Mouse (Mus musculus) embryonic facial prominence, embryonic 12.5 days (tissue): ENCODE measurements around the gene Fam57a. TPM values are rescaled to one million over a fixed set of nuclear protein-coding genes. Genes with fewer than 3 reads are reported as not detected.
A peak's percentile ranks its signal among the peaks of the same experiment; 100 is the strongest.

Source experiments
- ATAC-seq: fragments of 200-750 bp; cut with Nextera tagmentation; 2 replicates; pipeline ENCODE4 v1.8.0; 2017; ENCODE audit not compliant: insufficient number of reproducible peaks, insufficient read depth, low FRiP score, low TSS enrichment
- H3K27ac ChIP-seq: fragments of 300-500 bp; sonication (generic); 2 replicates; pipeline ENCODE4 v1.5.1; 2016; ENCODE audit warnings: mild to moderate bottlenecking
- H3K27me3 ChIP-seq: fragments of 300-500 bp; sonication (generic); 2 replicates; pipeline ENCODE4 v1.6.1; 2016; ENCODE audit warnings: mild to moderate bottlenecking, moderate library complexity
- H3K36me3 ChIP-seq: fragments of 300-500 bp; sonication (generic); 2 replicates; pipeline ENCODE4 v1.6.1; 2016; ENCODE audit warnings: mild to moderate bottlenecking
- H3K4me1 ChIP-seq: fragments of 300-500 bp; sonication (generic); 2 replicates; pipeline ENCODE4 v1.6.1; 2016
- H3K4me2 ChIP-seq: fragments of 300-500 bp; sonication (generic); replicated peaks from 2 replicates; pipeline ENCODE4 v1.6.1; 2016; ENCODE audit warnings: mild to moderate bottlenecking, moderate library complexity
- H3K4me3 ChIP-seq: fragments of 300-500 bp; sonication (generic); 2 replicates; pipeline ENCODE4 v1.5.1; 2016; ENCODE audit warnings: mild to moderate bottlenecking
- H3K9ac ChIP-seq: fragments of 300-500 bp; sonication (generic); 2 replicates; pipeline ENCODE4 v1.6.1; 2016; ENCODE audit warnings: mild to moderate bottlenecking, moderate library complexity
- H3K9me3 ChIP-seq: fragments of 300-500 bp; sonication (generic); 2 replicates; pipeline ENCODE4 v1.6.1; 2016; ENCODE audit warnings: mild to moderate bottlenecking, moderate library complexity
- WGBS: fragments of 180-500 bp; shearing (Covaris S2); methylation state at CpG from one replicate; pipeline ENCODE4 v1.1.7; 2016; 5-methylcytosine and 5-hydroxymethylcytosine counted together
- polyA plus RNA-seq: library from polyadenylated mRNA; unstranded; fragments of >200 nt; fragmentation: Nextera tagmentation; extraction: Ambion mirVana; gene quantifications from 2 replicates; pipeline ENCODE4 v1.2.1, GENCODE M21; 2016

The Fam57a gene
- polyA plus RNA-seq, 1 experiment from 2014 or later, result 27.5 TPM

- Histone ChIP-seq H3K4me1 (peaks cover 1% of the 10 kb centered on the region; the same call in 1 of the 2 replicates), H3K4me3 (no peak overlapping the region), H3K27me3 (no peaks in the 10 kb centered on the region), H3K27ac (no peak overlapping the region), H3K9ac (no peak overlapping the region), H3K36me3 (0 out of 2 replicates have a peak, but pooled peaks cover 10% of the 10 kb centered on the region), H3K9me3 (no peaks in the 10 kb centered on the region), H3K4me2 (no peak overlapping the region)
- ATAC-seq, result no peak
- 91% methylated on average over 2 of the region's 2 CpGs for WGBS
Observed at GRCm38 (mm10) chr11:76154200-76154599, 25.3 kb upstream of the Fam57a start.

- Histone ChIP-seq H3K9me3 (no peaks in the 10 kb centered on the region), H3K36me3 (0 out of 2 replicates have a peak, but pooled peaks cover 10% of the 10 kb centered on the region), H3K4me3 (no peak overlapping the region), H3K4me2 (no peak overlapping the region), H3K4me1 (peaks cover under 1% of the 10 kb centered on the region; the same call in 1 of the 2 replicates), H3K27ac (no peak overlapping the region), H3K9ac (no peak overlapping the region), H3K27me3 (no peaks in the 10 kb centered on the region)
- 82% methylated on average over 2 of the region's 2 CpGs for WGBS
- ATAC-seq, result no peak
Observed at GRCm38 (mm10) chr11:76154861-76155260, 24.6 kb upstream of the Fam57a start.

GRCm38 (mm10) chr11:76158375-76158774, 21.1 kb upstream of the Fam57a start:
- Histone ChIP-seq H3K4me3 (no peak overlapping the region), H3K27me3 (no peaks in the 10 kb centered on the region), H3K4me2 (no peak overlapping the region), H3K27ac (no peak overlapping the region), H3K36me3 (peaks cover 15% of the 10 kb centered on the region), H3K9ac (no peak overlapping the region), H3K4me1 (peaks cover 3% of the 10 kb centered on the region; the same call in 1 of the 2 replicates), H3K9me3 (no peaks in the 10 kb centered on the region)
- no peak for ATAC-seq
- WGBS, result 91% methylated on average over 2 of the region's 2 CpGs

- H3K27me3 ChIP-seq, result no peaks in the 10 kb centered on the region
- peaks cover 3% of the 10 kb centered on the region; the same call in 1 of the 2 replicates for H3K4me1 ChIP-seq
- no peak overlapping the region for H3K9ac ChIP-seq
- H3K36me3 ChIP-seq, result peaks cover 9% of the 10 kb centered on the region
- H3K27ac ChIP-seq, result peak overlapping the region; percentile 71
- 21% methylated on average over 6 of the region's 6 CpGs for WGBS
- no peak for ATAC-seq
- no peak overlapping the region for H3K4me3 ChIP-seq
- H3K9me3 ChIP-seq, result no peaks in the 10 kb centered on the region
- no peak overlapping the region for H3K4me2 ChIP-seq
Observed at GRCm38 (mm10) chr11:76160251-76160650, 19.2 kb upstream of the Fam57a start.

GRCm38 (mm10) chr11:76166657-76167056, 12.8 kb upstream of the Fam57a start:
- Histone ChIP-seq H3K4me1 (no peaks in the 10 kb centered on the region), H3K27me3 (no peaks in the 10 kb centered on the region), H3K36me3 (peaks cover 9% of the 10 kb centered on the region), H3K9ac (no peak overlapping the region), H3K4me2 (no peak overlapping the region), H3K27ac (no peak overlapping the region), H3K4me3 (no peak overlapping the region), H3K9me3 (no peaks in the 10 kb centered on the region)
- peak; percentile 35; the same call in 1 of the 2 replicates for ATAC-seq
- WGBS, result 90% methylated on average over 4 of the region's 4 CpGs

GRCm38 (mm10) chr11:76167079-76167765, 12.2 kb upstream of the Fam57a start:
- Histone ChIP-seq H3K4me2 (no peak overlapping the region), H3K4me1 (no peaks in the 10 kb centered on the region), H3K36me3 (peaks cover 15% of the 10 kb centered on the region), H3K9me3 (no peaks in the 10 kb centered on the region), H3K27me3 (no peaks in the 10 kb centered on the region), H3K9ac (no peak overlapping the region), H3K27ac (no peak overlapping the region), H3K4me3 (no peak overlapping the region)
- ATAC-seq, result no peak
- 30% methylated on average over 5 of the region's 5 CpGs for WGBS

GRCm38 (mm10) chr11:76168976-76169375, 10.5 kb upstream of the Fam57a start:
- ATAC-seq, result no peak

GRCm38 (mm10) chr11:76170207-76170606, 9.3 kb upstream of the Fam57a start:
- peaks cover 18% of the 10 kb centered on the region for H3K36me3 ChIP-seq
- H3K9ac ChIP-seq, result no peak overlapping the region
- ATAC-seq, result no peak
- H3K4me3 ChIP-seq, result no peak overlapping the region
- H3K9me3 ChIP-seq, result no peaks in the 10 kb centered on the region
- no peaks in the 10 kb centered on the region for H3K4me1 ChIP-seq
- H3K4me2 ChIP-seq, result no peak overlapping the region
- H3K27ac ChIP-seq, result no peak overlapping the region
- 76% methylated on average over 5 of the region's 5 CpGs for WGBS
- no peaks in the 10 kb centered on the region for H3K27me3 ChIP-seq

More at GRCm38 (mm10) chr11:76168976-76169375, 10.5 kb upstream of the Fam57a start:
- no peaks in the 10 kb centered on the region for H3K4me1 ChIP-seq
- WGBS, result 84% methylated on average over 3 of the region's 3 CpGs
- H3K36me3 ChIP-seq, result peaks cover 17% of the 10 kb centered on the region
- no peak overlapping the region for H3K27ac ChIP-seq
- H3K9me3 ChIP-seq, result no peaks in the 10 kb centered on the region
- no peaks in the 10 kb centered on the region for H3K27me3 ChIP-seq
- no peak overlapping the region for H3K9ac ChIP-seq
- no peak overlapping the region for H3K4me3 ChIP-seq
- H3K4me2 ChIP-seq, result no peak overlapping the region

GRCm38 (mm10) chr11:76178726-76179494, 561 bp upstream of the Fam57a start:
- H3K4me3 ChIP-seq, result peak overlapping the region; percentile 75

GRCm38 (mm10) chr11:76180146-76180540, 672 bp downstream of the Fam57a start:
- Histone ChIP-seq H3K4me1 (peaks cover 8% of the 10 kb centered on the region), H3K9me3 (no peaks in the 10 kb centered on the region), H3K27ac (no peak overlapping the region), H3K36me3 (no peaks in the 10 kb centered on the region; the same call in 1 of the 2 replicates), H3K9ac (peak overlapping the region; percentile 61), H3K4me2 (peak overlapping the region; percentile 93), H3K4me3 (peak overlapping the region; percentile 75), H3K27me3 (no peaks in the 10 kb centered on the region)
- ATAC-seq, result no peak
- 22% methylated on average over 7 of the region's 7 CpGs for whole genome bisulfite sequencing

More at GRCm38 (mm10) chr11:76178726-76179494, 561 bp upstream of the Fam57a start:
- H3K9me3 ChIP-seq, result no peaks in the 10 kb centered on the region
- no peaks in the 10 kb centered on the region for H3K27me3 ChIP-seq
- ATAC-seq, result peak; percentile 65; the same call in 1 of the 2 replicates
- no peak overlapping the region for H3K27ac ChIP-seq
- H3K36me3 ChIP-seq, result peaks cover 2% of the 10 kb centered on the region; the same call in 1 of the 2 replicates
- peaks cover 8% of the 10 kb centered on the region for H3K4me1 ChIP-seq
- H3K9ac ChIP-seq, result peak overlapping the region; percentile 61
- 1% methylated on average over 28 of the region's 28 CpGs for WGBS
- peak overlapping the region; percentile 93 for H3K4me2 ChIP-seq

- no peak overlapping the region for H3K4me2 ChIP-seq
- no peak for ATAC-seq
- peaks cover 5% of the 10 kb centered on the region for H3K4me1 ChIP-seq
- H3K4me3 ChIP-seq, result no peak overlapping the region
- WGBS, result 78% methylated on average over 4 of the region's 4 CpGs
- no peak overlapping the region for H3K9ac ChIP-seq
- H3K27ac ChIP-seq, result no peak overlapping the region
- H3K36me3 ChIP-seq, result no peaks in the 10 kb centered on the region
- H3K27me3 ChIP-seq, result no peaks in the 10 kb centered on the region
- no peaks in the 10 kb centered on the region for H3K9me3 ChIP-seq
Observed at GRCm38 (mm10) chr11:76183745-76184144, 4.3 kb downstream of the Fam57a start.

- H3K4me1 ChIP-seq, result no peaks in the 10 kb centered on the region
Observed at GRCm38 (mm10) chr11:76186908-76187307, 7.4 kb downstream of the Fam57a start.

More at GRCm38 (mm10) chr11:76186908-76187307, 7.4 kb downstream of the Fam57a start:
- H3K4me3 ChIP-seq, result no peak overlapping the region
- no peaks in the 10 kb centered on the region for H3K36me3 ChIP-seq
- no peak overlapping the region for H3K27ac ChIP-seq
- H3K9me3 ChIP-seq, result no peaks in the 10 kb centered on the region
- H3K27me3 ChIP-seq, result no peaks in the 10 kb centered on the region
- no peak for ATAC-seq
- H3K9ac ChIP-seq, result no peak overlapping the region
- no peak overlapping the region for H3K4me2 ChIP-seq
- WGBS, result 85% methylated on average over 6 of the region's 6 CpGs
